Mouse (Mus musculus) hindbrain, postnatal 0 days (tissue): ENCODE data around the gene Zfp973. TPM values are rescaled to one million over a fixed set of nuclear protein-coding genes. Genes with fewer than 3 reads are reported as not detected.
"Not testable (repeated sequence)": the region's sequence is repeated elsewhere in the genome, so short reads cannot be mapped to it uniquely, and the experiment has no call there.

Experiments used
- ATAC-seq: fragments of 200-750 bp; cut with Nextera tagmentation; 2 replicates; pipeline ENCODE4 v1.8.0; 2017; ENCODE audit warnings: mild to moderate bottlenecking, moderate TSS enrichment, moderate library complexity
- DNase-seq: peaks from one replicate; pipeline ENCODE4 v3.0.0-alpha.2; 2015; ENCODE audit warnings: low spot score
- H3K27ac ChIP-seq: fragments of 300-500 bp; sonication (generic); 2 replicates; pipeline ENCODE4 v1.5.1; 2014; ENCODE audit warnings: mild to moderate bottlenecking
- H3K27me3 ChIP-seq: fragments of 300-500 bp; sonication (generic); 2 replicates; pipeline ENCODE4 v1.6.1; 2014; ENCODE audit warnings: low read length, mixed read lengths; ENCODE audit not compliant: insufficient read depth
- H3K36me3 ChIP-seq: fragments of 300-500 bp; sonication (generic); 2 replicates; pipeline ENCODE4 v1.6.1; 2014; ENCODE audit warnings: low read length, mixed read lengths; ENCODE audit not compliant: insufficient read depth
- H3K4me1 ChIP-seq: fragments of 300-500 bp; sonication (generic); 2 replicates; pipeline ENCODE4 v1.6.1; 2014; ENCODE audit warnings: antibody characterized with exemption, low read length, mixed read lengths; ENCODE audit not compliant: insufficient read depth
- H3K4me2 ChIP-seq: fragments of 300-500 bp; sonication (generic); 2 replicates; pipeline ENCODE4 v1.6.1; 2014; ENCODE audit warnings: low read depth, mild to moderate bottlenecking, low read length, moderate library complexity, mixed read lengths
- H3K4me3 ChIP-seq: fragments of 300-500 bp; sonication (generic); 2 replicates; pipeline ENCODE4 v1.5.1; 2014; ENCODE audit warnings: low read length
- H3K9ac ChIP-seq: fragments of 300-500 bp; sonication (generic); replicated peaks from 2 replicates; pipeline ENCODE4 v1.6.1; 2014; ENCODE audit warnings: mild to moderate bottlenecking, low read length, moderate library complexity, mixed read lengths
- H3K9me3 ChIP-seq: fragments of 300-500 bp; sonication (generic); 2 replicates; pipeline ENCODE4 v1.6.1; 2016; ENCODE audit warnings: low read length, mixed read lengths
- WGBS: fragments of 180-500 bp; shearing (Covaris S2); extraction: QIAGEN DNeasy Blood & Tissue Kit; methylation state at CpG from one replicate; pipeline ENCODE4 v1.1.7; 2014; 5-methylcytosine and 5-hydroxymethylcytosine counted together
- polyA plus RNA-seq: library from polyadenylated mRNA; unstranded; fragments of >200 nt; fragmentation: Nextera tagmentation; extraction: Ambion mirVana; gene quantifications from 2 replicates; pipeline ENCODE4 v1.2.1, GENCODE M21; 2015
- total RNA-seq: library from RNA; depleted of rRNA; stranded (reverse); fragments of >200 nt; gene quantifications from 2 replicates; pipeline ENCODE4 v1.2.3, GENCODE M21; 2014; rRNA removed

The Zfp973 gene
- 8.6 and 11.2 TPM in 2 replicates for total RNA-seq
- polyA plus RNA-seq: 3.1 and 9.1 TPM in 2 replicates

DNA sequence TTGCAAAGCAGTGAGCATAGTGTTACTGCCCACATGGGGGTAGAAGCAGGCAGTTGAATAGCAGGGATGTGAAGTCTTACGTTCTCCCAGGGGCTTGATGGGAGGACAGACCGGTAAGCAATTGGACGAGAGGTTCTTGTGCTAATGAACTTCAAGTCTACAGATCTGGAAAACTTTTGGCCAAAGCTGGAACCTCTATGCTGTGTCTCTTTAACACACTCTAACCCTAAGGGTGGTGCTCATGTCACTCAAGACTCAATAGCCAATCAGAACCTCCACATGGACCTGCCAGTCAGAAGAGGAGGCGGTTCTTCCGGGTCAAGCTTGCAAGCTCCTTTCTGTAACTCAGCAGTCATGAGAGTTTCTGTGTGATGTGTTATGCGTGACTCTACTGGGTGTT, at the start of gene Zfp973:
Zfp973 (plus strand) TSS at position 301 of the 400 bp plus-strand sequence.
- not testable (repeated sequence) for DNase-seq, ATAC-seq, H3K9ac ChIP-seq, H3K36me3 ChIP-seq, H3K4me1 ChIP-seq, H3K4me2 ChIP-seq, H3K9me3 ChIP-seq, H3K27ac ChIP-seq, H3K4me3 ChIP-seq, H3K27me3 ChIP-seq
- WGBS: no CpG with 5 or more reads among the region's 6 CpGs

DNA sequence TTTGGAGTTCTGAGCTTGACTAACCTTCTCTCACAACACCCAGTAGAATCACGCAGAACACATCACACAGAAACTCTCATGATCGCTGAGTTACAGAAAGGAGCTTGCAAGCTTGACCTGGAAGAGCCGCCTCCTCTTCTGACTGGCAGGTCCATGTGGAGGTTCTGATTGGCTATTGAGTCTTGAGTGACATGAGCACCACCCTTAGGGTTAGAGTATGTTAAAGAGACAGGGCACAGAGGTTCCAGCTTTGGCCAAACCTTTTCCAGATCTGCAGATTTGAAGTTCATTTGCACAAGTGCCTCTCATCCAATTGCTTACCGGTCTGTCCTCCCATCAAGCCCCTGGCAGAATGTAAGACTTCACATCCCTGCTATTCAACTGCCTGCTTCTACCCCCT, 34.1 kb upstream of the Zfp973 start, which contains the start of gene Gm14308:
Gm14308 (minus strand) TSS at position 101 of the 400 bp plus-strand sequence.
- not testable (repeated sequence) for H3K4me2 ChIP-seq, H3K27ac ChIP-seq, H3K4me1 ChIP-seq, H3K27me3 ChIP-seq, H3K4me3 ChIP-seq, H3K9me3 ChIP-seq, H3K9ac ChIP-seq, DNase-seq, ATAC-seq, H3K36me3 ChIP-seq
- no CpG with 5 or more reads among the region's 4 CpGs for WGBS

DNA sequence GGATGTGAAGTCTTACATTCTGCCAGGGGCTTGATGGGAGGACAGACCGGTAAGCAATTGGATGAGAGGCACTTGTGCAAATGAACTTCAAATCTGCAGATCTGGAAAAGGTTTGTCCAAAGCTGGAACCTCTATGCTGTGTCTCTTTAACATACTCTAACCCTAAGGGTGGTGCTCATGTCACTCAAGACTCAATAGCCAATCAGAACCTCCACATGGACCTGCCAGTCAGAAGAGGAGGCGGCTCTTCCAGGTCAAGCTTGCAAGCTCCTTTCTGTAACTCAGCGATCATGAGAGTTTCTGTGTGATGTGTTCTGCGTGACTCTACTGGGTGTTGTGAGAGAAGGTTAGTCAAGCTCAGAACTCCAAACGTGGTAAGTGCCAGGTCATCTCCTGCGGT, 37.7 kb downstream of the Zfp973 start, which contains the start of gene Gm14305:
Gm14305 (plus strand) TSS at position 278 of the 400 bp plus-strand sequence.
- Histone ChIP-seq H3K4me3 (peak within 1 kb of the TSS; percentile 40), H3K4me2 (peak within 1 kb of the TSS; percentile 37; the same call in 1 of the 2 replicates), H3K27ac (0 out of 2 replicates have a peak within 1 kb of the TSS, but pooled peaks have one; percentile 32)
- not testable (repeated sequence) for ATAC-seq, H3K9ac ChIP-seq, H3K36me3 ChIP-seq, H3K9me3 ChIP-seq, DNase-seq, H3K27me3 ChIP-seq, H3K4me1 ChIP-seq
- 0% methylated on average over 3 of the region's 6 CpGs for WGBS

Other genes with a start within 250 kb of the Zfp973 start
- 1.2 and 8.3 TPM in 2 replicates for gene Gm14435, start 246.9 kb upstream of the Zfp973 start, total RNA-seq
- gene Gm14435, start 246.9 kb upstream of the Zfp973 start, polyA plus RNA-seq: 12.0 and 15.6 TPM in 2 replicates
- gene Gm14434, start 183.7 kb upstream of the Zfp973 start, total RNA-seq: 13.3 and 17.2 TPM in 2 replicates
- gene Gm14434, start 183.7 kb upstream of the Zfp973 start, polyA plus RNA-seq: 20.4 and 30.7 TPM in 2 replicates
- gene Zfp967, start 149.5 kb upstream of the Zfp973 start, total RNA-seq: 1.3 TPM in 1 of 2 replicates, not detected in the other
- gene Zfp967, start 149.5 kb upstream of the Zfp973 start, polyA plus RNA-seq: not detected in 2 replicates
- gene Gm14308, start 34.2 kb upstream of the Zfp973 start, total RNA-seq: 8.9 and 16.4 TPM in 2 replicates
- 16.5 and 36.4 TPM in 2 replicates for gene Gm14308, start 34.2 kb upstream of the Zfp973 start, polyA plus RNA-seq
- 23.9 and 26.8 TPM in 2 replicates for gene Gm14305, start 37.8 kb downstream of the Zfp973 start, total RNA-seq
- gene Gm14305, start 37.8 kb downstream of the Zfp973 start, polyA plus RNA-seq: 47.2 and 48.3 TPM in 2 replicates
- gene Gm14295, start 128.1 kb downstream of the Zfp973 start, total RNA-seq: 9.4 and 9.6 TPM in 2 replicates
- 20.2 and 22.5 TPM in 2 replicates for gene Gm14295, start 128.1 kb downstream of the Zfp973 start, polyA plus RNA-seq
- not detected in 2 replicates for gene Gm14408, start 160.6 kb downstream of the Zfp973 start, total RNA-seq
- not detected in 2 replicates for gene Gm14408, start 160.6 kb downstream of the Zfp973 start, polyA plus RNA-seq